Mouse (Mus musculus) kidney, postnatal 0 days (tissue): Measurements from ENCODE around the gene Sema6b. TPM values are rescaled to one million over a fixed set of nuclear protein-coding genes. Genes with fewer than 3 reads are reported as not detected.

Experiments
- ATAC-seq: fragments of 200-750 bp; cut with Nextera tagmentation; replicated peaks from 2 replicates; pipeline ENCODE4 v1.8.0; 2017; ENCODE audit warnings: low read depth, moderate number of reproducible peaks, moderate TSS enrichment, moderate library complexity; ENCODE audit not compliant: low FRiP score
- DNase-seq: peaks from one replicate; pipeline ENCODE4 v3.0.0-alpha.2; 2016; ENCODE audit warnings: low spot score
- H3K27ac ChIP-seq: fragments of 300-500 bp; sonication (generic); 2 replicates; pipeline ENCODE4 v1.5.1; 2014; ENCODE audit warnings: mild to moderate bottlenecking
- H3K27me3 ChIP-seq: fragments of 300-500 bp; sonication (generic); 2 replicates; pipeline ENCODE4 v1.6.1; 2014; ENCODE audit warnings: low read length, mixed read lengths; ENCODE audit not compliant: insufficient read depth
- H3K36me3 ChIP-seq: fragments of 300-500 bp; sonication (generic); 2 replicates; pipeline ENCODE4 v1.6.1; 2014; ENCODE audit warnings: low read length, mixed read lengths; ENCODE audit not compliant: insufficient read depth
- H3K4me1 ChIP-seq: fragments of 300-500 bp; sonication (generic); replicated peaks from 2 replicates; pipeline ENCODE4 v1.6.1; 2014; ENCODE audit warnings: antibody characterized with exemption, low read length, mixed read lengths; ENCODE audit not compliant: insufficient read depth
- H3K4me2 ChIP-seq: fragments of 300-500 bp; sonication (generic); 2 replicates; pipeline ENCODE4 v1.6.1; 2014; ENCODE audit warnings: mild to moderate bottlenecking, low read length, moderate library complexity, mixed read lengths
- H3K4me3 ChIP-seq: fragments of 300-500 bp; sonication (generic); replicated peaks from 2 replicates; pipeline ENCODE4 v1.5.1; 2014; ENCODE audit warnings: low read depth, low read length
- H3K9ac ChIP-seq: fragments of 300-500 bp; sonication (generic); 2 replicates; pipeline ENCODE4 v1.6.1; 2014; ENCODE audit warnings: low read depth, low read length
- H3K9me3 ChIP-seq: fragments of 300-500 bp; sonication (generic); replicated peaks from 2 replicates; pipeline ENCODE4 v1.6.1; 2016; ENCODE audit warnings: low read length, inconsistent platforms, mixed read lengths
- CTCF ChIP-seq: IDR thresholded peaks from 2 replicates; pipeline ENCODE4 v1.5.1; 2016; ENCODE audit warnings: antibody characterized with exemption, low read depth, mild to moderate bottlenecking, moderate library complexity
- WGBS: fragments of 180-500 bp; shearing (Covaris S2); extraction: QIAGEN DNeasy Blood & Tissue Kit; methylation state at CpG from one replicate; pipeline ENCODE4 v1.1.7; 2014; 5-methylcytosine and 5-hydroxymethylcytosine counted together
- microRNA-seq: library from miRNA; unstranded; fragments of <30 nt; microRNA quantifications from one replicate; pipeline ENCODE4, GENCODE M21; 2016
- polyA plus RNA-seq: library from polyadenylated mRNA; unstranded; fragments of >200 nt; fragmentation: Nextera tagmentation; extraction: Ambion mirVana; gene quantifications from 2 replicates; pipeline ENCODE4 v1.2.1, GENCODE M21; 2015

Gene Sema6b
- polyA plus RNA-seq, 1 experiment from 2014 or later = 1.2 TPM

DNA sequence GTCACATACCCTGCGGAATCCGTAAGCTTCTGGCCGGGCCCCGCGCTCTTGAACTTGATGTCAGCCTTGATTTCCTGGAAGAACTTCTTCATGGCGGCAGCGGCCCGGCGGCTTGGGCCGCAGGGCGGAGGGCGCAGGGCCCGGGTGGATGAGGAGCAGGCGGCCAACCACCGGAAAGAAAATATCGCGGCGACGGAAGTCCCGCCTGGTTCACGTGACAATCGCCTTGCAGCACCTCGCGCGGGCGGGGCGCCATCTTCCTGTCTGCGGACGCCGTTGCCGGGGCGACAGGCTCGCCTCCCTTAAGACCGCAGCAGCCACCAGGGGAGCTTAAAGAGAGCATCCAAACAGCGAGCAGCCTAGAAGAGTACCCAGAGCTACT, 65.3 kb downstream of the Sema6b start, which contains the start of gene Ubxn6:
Ubxn6 (minus strand) TSS at position 202 of the 382 bp plus-strand sequence.
- peaks cover 24% of the 10 kb centered on the region for H3K36me3 ChIP-seq
- WGBS = under 1% methylated on average over 35 of the region's 35 CpGs
- TF ChIP-seq CTCF = peak; percentile 59
- no peaks in the 10 kb centered on the region for H3K9me3 ChIP-seq
- H3K9ac ChIP-seq = peak within 1 kb of the TSS; percentile 74
- peak within 1 kb of the TSS; percentile 97 for H3K27ac ChIP-seq
- H3K27me3 ChIP-seq = no peaks in the 10 kb centered on the region
- peaks cover 4% of the 10 kb centered on the region; the same call in 1 of the 2 replicates for H3K4me1 ChIP-seq
- H3K4me2 ChIP-seq = peak within 1 kb of the TSS; percentile 58
- H3K4me3 ChIP-seq = peak within 1 kb of the TSS; percentile 57
- ATAC-seq (peak; percentile 57), DNase-seq (peak; percentile 99)

DNA sequence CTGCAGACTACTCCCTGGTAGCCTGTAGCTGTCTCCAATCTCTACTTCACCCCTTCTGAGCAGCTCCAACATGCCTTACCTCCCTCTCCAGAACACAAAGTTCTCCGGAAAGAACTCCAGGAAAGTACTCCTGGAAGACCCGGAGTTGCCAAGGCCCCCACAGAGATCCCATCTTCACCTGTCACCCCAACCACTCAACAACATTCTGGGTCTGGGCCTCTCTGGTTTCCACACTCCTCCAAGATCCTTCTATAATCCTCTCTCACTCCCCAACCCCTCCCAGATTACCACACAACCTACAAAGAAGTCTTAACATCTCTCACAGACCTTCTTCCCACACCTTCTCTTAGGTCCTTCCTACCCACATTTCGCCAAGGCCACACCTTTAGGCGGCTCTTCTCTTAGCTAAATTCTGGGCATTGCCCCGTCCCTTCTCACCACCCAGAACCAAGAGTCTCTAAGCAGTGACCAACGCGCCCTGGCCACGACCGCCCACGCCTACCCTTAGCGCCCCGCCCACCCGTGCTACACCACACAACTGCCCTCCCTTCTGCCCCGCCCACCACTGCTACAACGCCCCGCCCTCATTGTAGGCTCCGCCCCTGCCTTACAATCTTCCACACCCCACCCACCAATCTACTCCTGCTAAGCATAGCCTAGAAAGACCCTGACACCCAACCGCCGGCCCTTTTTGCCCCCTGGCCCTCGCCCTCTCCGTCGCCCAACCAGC, 65.9 kb downstream of the Sema6b start:
- Histone ChIP-seq H3K36me3 (peaks cover 29% of the 10 kb centered on the region), H3K4me2 (peak overlapping the region; percentile 58), H3K27me3 (no peaks in the 10 kb centered on the region), H3K9ac (peak overlapping the region; percentile 74), H3K4me1 (peaks cover 4% of the 10 kb centered on the region; the same call in 1 of the 2 replicates), H3K9me3 (no peaks in the 10 kb centered on the region), H3K27ac (peak overlapping the region; percentile 97), H3K4me3 (peak overlapping the region; percentile 57)
- 8% methylated on average over 22 of the region's 22 CpGs for WGBS
- DNase-seq = peak; percentile 96
- no peak for TF ChIP-seq CTCF
- ATAC-seq = peak; percentile 30

Small RNAs within 50 kb of the gene (microRNA-seq; reads per million reads assigned to microRNA genes)
- not detected for gene Gm44397

Other genes with a start within 250 kb of the Sema6b start
- gene Zfp959, start 248.2 kb downstream of the Sema6b start, polyA plus RNA-seq = 10.8 and 13.0 TPM in 2 replicates
- 8.1 and 10.6 TPM in 2 replicates for gene Zfp119b, start 190.8 kb downstream of the Sema6b start, polyA plus RNA-seq
- gene Ebi3, start 187.7 kb downstream of the Sema6b start, polyA plus RNA-seq = 1.6 and 1.8 TPM in 2 replicates
- 21.1 and 22.4 TPM in 2 replicates for gene Yju2, start 181.2 kb downstream of the Sema6b start, polyA plus RNA-seq
- gene Shd, start 169.9 kb downstream of the Sema6b start, polyA plus RNA-seq = 54.2 and 56.6 TPM in 2 replicates
- gene Fsd1, start 153.8 kb downstream of the Sema6b start, polyA plus RNA-seq = 6.7 and 7.2 TPM in 2 replicates
- 21.8 and 22.0 TPM in 2 replicates for gene Stap2, start 134.8 kb downstream of the Sema6b start, polyA plus RNA-seq
- 75.6 and 83.9 TPM in 2 replicates for gene Mpnd, start 134.6 kb downstream of the Sema6b start, polyA plus RNA-seq
- gene Sh3gl1, start 103.7 kb downstream of the Sema6b start, polyA plus RNA-seq = 115 and 129 TPM in 2 replicates
- 11.1 and 11.2 TPM in 2 replicates for gene Chaf1a, start 99.9 kb downstream of the Sema6b start, polyA plus RNA-seq
- gene Ubxn6, start 65.3 kb downstream of the Sema6b start, polyA plus RNA-seq = 54.4 and 56.0 TPM in 2 replicates
- gene Hdgfl2, start 60.7 kb downstream of the Sema6b start, polyA plus RNA-seq = 77.5 and 85.0 TPM in 2 replicates
- 0.08 and 0.09 TPM in 2 replicates for gene Plin4, start 30.5 kb downstream of the Sema6b start, polyA plus RNA-seq
- 1.2 and 1.3 TPM in 2 replicates for gene Plin5, start 22.7 kb downstream of the Sema6b start, polyA plus RNA-seq
- 1.7 and 1.9 TPM in 2 replicates for gene Lrg1, start 18.3 kb downstream of the Sema6b start, polyA plus RNA-seq
- 7.4 and 7.8 TPM in 2 replicates for gene Tnfaip8l1, start 22.1 kb upstream of the Sema6b start, polyA plus RNA-seq
- gene Mydgf, start 43.6 kb upstream of the Sema6b start, polyA plus RNA-seq = 83.0 and 85.0 TPM in 2 replicates
- gene Dpp9, start 78.6 kb upstream of the Sema6b start, polyA plus RNA-seq = 22.1 and 25.2 TPM in 2 replicates
- 11.7 TPM in 2 replicates for gene Fem1a, start 116.5 kb upstream of the Sema6b start, polyA plus RNA-seq
- gene Ticam1, start 136.4 kb upstream of the Sema6b start, polyA plus RNA-seq = 6.9 and 7.7 TPM in 2 replicates
- gene Plin3, start 152.5 kb upstream of the Sema6b start, polyA plus RNA-seq = 69.6 and 75.2 TPM in 2 replicates
- not detected in 2 replicates for gene Arrdc5, start 159.9 kb upstream of the Sema6b start, polyA plus RNA-seq
- 54.3 and 67.3 TPM in 2 replicates for gene Uhrf1, start 163.0 kb upstream of the Sema6b start, polyA plus RNA-seq
- 22.4 and 23.1 TPM in 2 replicates for gene Kdm4b, start 185.7 kb upstream of the Sema6b start, polyA plus RNA-seq